Mouse (Mus musculus) embryonic facial prominence, embryonic 13.5 days (tissue): ENCODE measurements around the gene Epha3. TPM values are rescaled to one million over a fixed set of nuclear protein-coding genes. Genes with fewer than 3 reads are reported as not detected.

Source experiments
- ATAC-seq: fragments of 200-750 bp; cut with Nextera tagmentation; 2 replicates; pipeline ENCODE4 v1.8.0; 2017; ENCODE audit warnings: low read depth; ENCODE audit not compliant: insufficient number of reproducible peaks, insufficient read depth, low FRiP score, low TSS enrichment
- H3K27ac ChIP-seq: fragments of 300-500 bp; sonication (generic); 2 replicates; pipeline ENCODE4 v1.5.1; 2015; ENCODE audit warnings: moderate library complexity, mild to moderate bottlenecking, inconsistent platforms
- H3K27me3 ChIP-seq: fragments of 300-500 bp; sonication (generic); 2 replicates; pipeline ENCODE4 v1.6.1; 2015; ENCODE audit warnings: mild to moderate bottlenecking, inconsistent platforms
- H3K36me3 ChIP-seq: fragments of 300-500 bp; sonication (generic); 2 replicates; pipeline ENCODE4 v1.6.1; 2015; ENCODE audit warnings: mild to moderate bottlenecking, inconsistent platforms
- H3K4me1 ChIP-seq: fragments of 300-500 bp; sonication (generic); 2 replicates; pipeline ENCODE4 v1.6.1; 2015; ENCODE audit warnings: inconsistent platforms
- H3K4me2 ChIP-seq: fragments of 300-500 bp; sonication (generic); 2 replicates; pipeline ENCODE4 v1.6.1; 2015; ENCODE audit warnings: moderate library complexity, mild to moderate bottlenecking, inconsistent platforms
- H3K4me3 ChIP-seq: fragments of 300-500 bp; sonication (generic); 2 replicates; pipeline ENCODE4 v1.5.1; 2015; ENCODE audit warnings: mild to moderate bottlenecking, inconsistent platforms
- H3K9ac ChIP-seq: fragments of 300-500 bp; sonication (generic); 2 replicates; pipeline ENCODE4 v1.6.1; 2015; ENCODE audit warnings: mild to moderate bottlenecking, inconsistent platforms
- H3K9me3 ChIP-seq: fragments of 300-500 bp; sonication (generic); 2 replicates; pipeline ENCODE4 v1.6.1; 2016; ENCODE audit warnings: inconsistent platforms
- WGBS: fragments of 180-500 bp; shearing (Covaris S2); methylation state at CpG from one replicate; pipeline ENCODE4 v1.1.7; 2015; ENCODE audit warnings: mixed read lengths; 5-methylcytosine and 5-hydroxymethylcytosine counted together
- polyA plus RNA-seq: library from polyadenylated mRNA; unstranded; fragments of >200 nt; fragmentation: Nextera tagmentation; extraction: Ambion mirVana; gene quantifications from 2 replicates; pipeline ENCODE4 v1.2.1, GENCODE M21; 2015

Epha3 gene
- polyA plus RNA-seq, 1 experiment from 2014 or later: 72.2 TPM

DNA sequence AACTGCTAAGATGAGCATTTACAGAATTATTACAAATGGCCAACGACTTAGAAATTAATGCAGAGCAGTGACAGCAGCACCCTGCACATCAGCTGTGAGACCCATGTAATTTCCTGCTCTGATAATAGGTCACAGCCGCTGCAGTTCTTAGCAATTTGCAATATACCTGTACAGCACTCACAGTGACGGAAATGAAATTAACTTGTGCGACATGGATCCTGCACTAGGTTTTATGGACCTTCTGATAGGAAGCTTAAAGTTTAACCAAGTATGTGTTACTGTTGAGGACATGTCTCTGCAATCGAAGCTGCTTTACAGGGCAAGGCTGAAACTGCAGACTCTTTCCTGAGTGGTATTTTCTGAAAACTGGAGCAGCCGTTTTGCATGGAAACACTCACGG, 80.4 kb downstream of the Epha3 start:
- WGBS: 71% methylated on average over 7 of the region's 7 CpGs
- ATAC-seq: no peak
- H3K9me3 ChIP-seq: no peaks in the 10 kb centered on the region
- H3K4me3 ChIP-seq: no peak overlapping the region
- H3K9ac ChIP-seq: no peak overlapping the region
- H3K27me3 ChIP-seq: no peaks in the 10 kb centered on the region
- no peak overlapping the region for H3K4me2 ChIP-seq
- no peaks in the 10 kb centered on the region for H3K4me1 ChIP-seq
- H3K36me3 ChIP-seq: no peaks in the 10 kb centered on the region
- H3K27ac ChIP-seq: no peak overlapping the region

DNA sequence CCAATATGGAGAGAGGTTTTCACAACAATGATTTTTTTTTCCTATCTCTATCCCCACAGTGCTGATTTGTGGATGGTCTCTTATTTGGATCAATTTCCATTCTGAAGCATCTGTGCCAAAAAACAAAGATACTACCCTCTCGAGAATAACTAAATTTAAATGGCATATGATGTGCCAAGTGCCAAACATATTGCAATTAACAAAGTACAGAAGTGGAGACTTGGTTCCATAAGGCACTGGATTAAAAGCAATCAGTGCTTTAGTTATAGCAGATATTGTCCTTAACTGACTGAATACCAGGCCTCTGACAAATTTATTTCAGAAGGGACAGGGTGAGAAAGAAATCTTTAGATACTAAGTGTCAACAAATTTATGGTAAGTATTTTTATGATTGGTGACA, 81.9 kb downstream of the Epha3 start:
- H3K9ac ChIP-seq: no peak overlapping the region
- H3K9me3 ChIP-seq: no peaks in the 10 kb centered on the region
- no peak overlapping the region for H3K27ac ChIP-seq
- no peak overlapping the region for H3K4me2 ChIP-seq
- ATAC-seq: no peak
- no peaks in the 10 kb centered on the region for H3K27me3 ChIP-seq
- no peaks in the 10 kb centered on the region for H3K4me1 ChIP-seq
- 60% methylated on average over 1 of the region's 1 CpGs for WGBS
- H3K36me3 ChIP-seq: no peaks in the 10 kb centered on the region
- no peak overlapping the region for H3K4me3 ChIP-seq

DNA sequence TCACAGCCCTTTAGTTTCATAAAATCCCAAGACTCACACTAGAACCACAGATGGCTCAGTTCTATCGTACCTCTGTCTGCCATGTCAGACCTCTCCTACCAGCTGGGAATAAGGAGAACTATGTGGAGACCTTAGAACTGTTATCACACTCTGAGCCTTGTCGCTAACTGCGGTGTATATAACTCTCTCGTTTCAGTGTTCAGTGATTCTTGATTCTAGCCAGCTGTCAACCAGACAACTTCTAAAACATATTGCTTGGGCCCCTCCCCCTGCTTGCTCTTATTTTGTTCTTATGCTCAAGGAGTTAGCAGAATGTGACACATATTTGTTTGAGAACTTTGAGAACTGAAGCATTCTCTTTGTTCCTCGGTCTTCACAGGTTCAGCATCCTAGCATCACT, 83.8 kb downstream of the Epha3 start:
- Histone ChIP-seq H3K4me1 (no peaks in the 10 kb centered on the region), H3K4me3 (no peak overlapping the region), H3K9me3 (no peaks in the 10 kb centered on the region), H3K4me2 (no peak overlapping the region), H3K9ac (no peak overlapping the region), H3K36me3 (no peaks in the 10 kb centered on the region), H3K27ac (no peak overlapping the region), H3K27me3 (no peaks in the 10 kb centered on the region)
- WGBS: 61% methylated on average over 5 of the region's 5 CpGs
- ATAC-seq: no peak

DNA sequence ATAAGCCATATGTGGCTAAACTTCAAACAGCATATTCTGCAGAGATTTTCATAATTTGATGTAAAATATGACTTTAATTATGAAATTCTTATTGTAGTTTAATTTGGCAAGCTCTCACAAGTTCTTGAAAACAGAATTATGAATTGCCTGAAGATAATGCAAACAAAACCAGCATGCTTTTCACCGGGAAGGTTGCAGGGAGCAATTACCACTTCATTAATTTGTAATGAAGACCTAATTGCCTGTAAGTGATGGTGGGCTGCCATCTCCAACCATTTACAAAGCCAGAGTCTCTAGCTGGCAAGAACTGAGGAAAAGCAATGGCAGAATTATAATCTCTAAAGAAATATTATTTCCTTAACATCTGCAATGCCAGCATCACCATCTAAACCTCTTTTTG, 86.2 kb downstream of the Epha3 start:
- Histone ChIP-seq H3K9me3 (no peaks in the 10 kb centered on the region), H3K27me3 (no peaks in the 10 kb centered on the region), H3K4me2 (no peak overlapping the region), H3K36me3 (no peaks in the 10 kb centered on the region), H3K9ac (no peak overlapping the region), H3K4me3 (no peak overlapping the region), H3K4me1 (no peaks in the 10 kb centered on the region), H3K27ac (no peak overlapping the region)
- no peak for ATAC-seq
- WGBS: 31% methylated on average over 1 of the region's 1 CpGs

DNA sequence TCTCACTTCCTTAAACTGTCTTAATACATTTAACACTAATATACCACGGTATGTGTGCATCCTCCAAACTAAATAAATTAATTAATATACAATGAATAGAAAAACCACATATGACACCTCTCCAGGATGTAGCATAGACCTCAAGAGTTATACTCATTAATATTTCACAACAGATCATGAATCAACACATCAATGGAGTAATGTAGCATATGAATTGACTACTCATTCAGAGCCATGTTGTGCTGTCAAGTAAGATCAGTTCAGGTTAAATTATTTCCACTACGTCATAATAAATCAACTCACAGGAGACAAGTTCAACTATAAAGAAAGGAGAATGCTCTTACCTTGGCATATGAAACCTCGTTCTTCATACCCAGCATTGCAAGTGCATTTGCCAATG, 91.4 kb downstream of the Epha3 start:
- WGBS: 93% methylated on average over 3 of the region's 3 CpGs
- Histone ChIP-seq H3K4me2 (no peak overlapping the region), H3K27me3 (no peaks in the 10 kb centered on the region), H3K9me3 (no peaks in the 10 kb centered on the region), H3K4me1 (no peaks in the 10 kb centered on the region), H3K4me3 (no peak overlapping the region), H3K36me3 (no peaks in the 10 kb centered on the region), H3K9ac (no peak overlapping the region), H3K27ac (no peak overlapping the region)
- no peak for ATAC-seq

DNA sequence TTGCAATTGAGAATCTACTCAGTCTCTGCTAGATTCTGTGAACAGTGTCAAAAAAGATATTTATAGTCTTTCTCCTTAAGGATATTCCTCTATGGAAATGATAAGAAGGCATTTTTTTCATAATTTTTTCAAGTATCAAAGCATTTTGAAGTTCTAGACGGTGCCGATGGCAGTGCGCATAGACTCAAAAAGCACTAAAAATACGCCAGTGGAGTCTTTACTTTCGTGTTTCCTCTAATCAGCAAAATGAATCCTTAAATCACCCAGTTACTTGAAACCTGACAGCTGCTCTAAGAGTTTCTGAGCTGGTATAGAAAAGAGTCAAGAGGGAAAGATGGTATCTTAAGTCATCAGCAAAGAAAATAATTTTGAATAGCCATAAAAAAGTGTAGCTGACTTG, 96.4 kb downstream of the Epha3 start:
- no peaks in the 10 kb centered on the region for H3K4me1 ChIP-seq
- H3K9me3 ChIP-seq: no peaks in the 10 kb centered on the region
- no peak overlapping the region for H3K4me3 ChIP-seq
- 48% methylated on average over 5 of the region's 5 CpGs for WGBS
- H3K4me2 ChIP-seq: no peak overlapping the region
- no peaks in the 10 kb centered on the region for H3K36me3 ChIP-seq
- H3K27ac ChIP-seq: no peak overlapping the region
- no peaks in the 10 kb centered on the region for H3K27me3 ChIP-seq
- ATAC-seq: no peak
- no peak overlapping the region for H3K9ac ChIP-seq

DNA sequence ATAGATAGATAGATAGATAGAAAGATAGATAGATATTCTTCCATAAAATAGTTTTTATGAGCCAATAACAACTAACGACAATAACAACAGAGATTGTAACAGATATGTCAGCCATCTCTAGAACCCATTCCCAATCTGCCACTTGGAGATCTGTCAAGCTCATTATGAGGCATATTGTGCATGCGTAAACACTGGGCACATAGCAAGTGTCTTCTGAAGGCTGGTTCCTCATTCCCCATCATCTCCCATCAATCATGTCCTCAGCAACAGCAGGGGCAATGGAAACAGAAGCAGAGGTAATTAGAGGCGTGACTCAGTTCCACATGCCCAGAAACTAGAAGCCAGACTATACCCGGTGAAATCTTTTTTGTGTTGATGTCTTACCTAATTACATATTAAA, 102.8 kb downstream of the Epha3 start:
- ATAC-seq: no peak
- WGBS: 84% methylated on average over 4 of the region's 4 CpGs

DNA sequence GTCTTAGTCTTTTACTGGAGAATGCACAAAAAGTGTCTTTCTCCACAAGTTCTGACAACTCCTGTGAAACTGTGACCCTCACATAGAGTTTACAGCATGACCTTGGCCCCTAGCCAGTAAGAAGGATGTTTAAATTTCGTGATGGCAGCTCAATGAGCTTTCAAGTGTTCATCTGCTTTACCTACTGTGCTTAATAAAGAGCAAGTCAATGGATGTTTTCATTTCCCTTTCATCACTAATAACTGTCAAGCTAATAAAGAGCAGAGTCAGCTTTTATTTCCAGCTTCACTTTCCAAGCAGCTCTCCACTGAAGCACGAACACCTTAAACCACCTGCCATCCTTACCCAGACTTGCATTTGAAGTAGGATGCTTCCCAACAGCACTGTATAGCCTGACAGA, 103.9 kb downstream of the Epha3 start:
- H3K36me3 ChIP-seq: no peaks in the 10 kb centered on the region
- H3K4me3 ChIP-seq: no peak overlapping the region
- no peak overlapping the region for H3K27ac ChIP-seq
- no peak overlapping the region for H3K9ac ChIP-seq
- 44% methylated on average over 2 of the region's 2 CpGs for WGBS
- H3K9me3 ChIP-seq: no peaks in the 10 kb centered on the region
- ATAC-seq: no peak
- no peak overlapping the region for H3K4me2 ChIP-seq
- no peaks in the 10 kb centered on the region for H3K4me1 ChIP-seq
- H3K27me3 ChIP-seq: no peaks in the 10 kb centered on the region

More for the DNA sequence above, 102.8 kb downstream of the Epha3 start:
- no peak overlapping the region for H3K9ac ChIP-seq
- H3K27me3 ChIP-seq: no peaks in the 10 kb centered on the region
- H3K4me3 ChIP-seq: no peak overlapping the region
- H3K9me3 ChIP-seq: no peaks in the 10 kb centered on the region
- H3K4me1 ChIP-seq: no peaks in the 10 kb centered on the region
- H3K4me2 ChIP-seq: no peak overlapping the region
- no peak overlapping the region for H3K27ac ChIP-seq
- no peaks in the 10 kb centered on the region for H3K36me3 ChIP-seq

DNA sequence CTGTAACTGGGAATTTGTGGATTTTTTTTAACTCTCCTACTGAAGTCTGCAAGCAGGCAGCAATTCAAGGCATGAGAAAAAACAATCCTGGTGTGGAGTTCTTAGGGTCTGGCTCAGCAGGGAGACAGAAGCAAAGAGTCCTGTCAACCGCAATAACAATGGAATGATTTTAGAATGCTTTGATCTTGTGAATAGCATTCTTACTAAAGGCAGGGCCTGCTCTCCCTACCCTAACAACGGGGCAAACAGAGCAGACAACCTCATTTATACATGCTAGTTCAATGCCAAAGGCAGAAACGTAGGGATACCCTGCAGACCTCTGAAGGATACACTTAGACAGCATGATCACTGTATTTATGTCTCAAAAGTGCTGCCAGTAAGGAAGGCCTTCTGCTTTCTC, 110.9 kb downstream of the Epha3 start:
- H3K27me3 ChIP-seq: no peaks in the 10 kb centered on the region
- H3K36me3 ChIP-seq: no peaks in the 10 kb centered on the region
- H3K9me3 ChIP-seq: no peaks in the 10 kb centered on the region
- no peak overlapping the region for H3K4me3 ChIP-seq
- no peak overlapping the region for H3K4me2 ChIP-seq
- no peak overlapping the region for H3K27ac ChIP-seq
- no peaks in the 10 kb centered on the region for H3K4me1 ChIP-seq
- H3K9ac ChIP-seq: no peak overlapping the region
- ATAC-seq: no peak
- WGBS: 7% methylated on average over 3 of the region's 3 CpGs

DNA sequence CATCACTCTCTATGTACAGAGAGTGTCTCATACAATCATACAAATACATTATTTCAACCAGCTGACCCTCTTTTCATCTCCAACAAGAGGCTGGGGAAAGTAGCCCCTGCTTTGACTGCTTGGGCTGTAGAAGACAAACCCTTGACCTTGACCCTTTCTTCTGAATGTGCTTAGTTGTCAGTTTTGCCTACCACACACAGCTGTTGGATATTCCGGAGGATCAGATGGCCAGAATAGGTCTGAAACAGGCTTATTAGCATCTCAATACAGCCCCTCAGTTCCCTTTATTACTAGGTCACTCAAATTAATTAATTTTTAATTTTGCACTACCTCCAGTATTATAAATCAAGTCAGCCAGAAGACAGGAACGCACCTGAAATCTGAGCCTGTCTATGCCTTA, 116.2 kb downstream of the Epha3 start:
- 47% methylated on average over 2 of the region's 2 CpGs for WGBS
- Histone ChIP-seq H3K4me2 (no peak overlapping the region), H3K4me1 (no peaks in the 10 kb centered on the region), H3K9ac (no peak overlapping the region), H3K9me3 (no peaks in the 10 kb centered on the region), H3K27me3 (no peaks in the 10 kb centered on the region), H3K36me3 (no peaks in the 10 kb centered on the region), H3K4me3 (no peak overlapping the region), H3K27ac (no peak overlapping the region)
- ATAC-seq: no peak

DNA sequence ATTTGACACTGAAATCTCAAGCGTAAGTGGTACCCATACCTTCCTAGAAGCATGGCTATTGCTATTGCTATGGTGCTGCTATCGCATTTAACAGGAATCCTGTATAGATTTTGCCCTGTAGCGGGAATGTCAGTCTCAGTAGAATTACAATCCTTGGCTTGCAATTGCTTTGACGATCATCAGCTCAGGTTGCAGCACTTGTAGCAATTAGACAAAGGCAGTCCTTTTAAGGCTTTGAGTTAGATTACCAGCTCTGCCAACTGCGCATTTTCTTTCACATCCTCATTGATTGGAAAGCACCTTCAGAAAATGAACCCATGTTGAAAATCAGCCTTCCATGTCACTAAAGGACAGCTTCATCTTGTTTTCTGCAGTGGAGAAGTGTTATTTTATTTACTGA, 118.5 kb downstream of the Epha3 start:
- Histone ChIP-seq H3K27ac (no peak overlapping the region), H3K4me1 (no peaks in the 10 kb centered on the region), H3K9ac (no peak overlapping the region), H3K27me3 (no peaks in the 10 kb centered on the region), H3K4me2 (no peak overlapping the region), H3K36me3 (no peaks in the 10 kb centered on the region), H3K9me3 (no peaks in the 10 kb centered on the region), H3K4me3 (no peak overlapping the region)
- no peak for ATAC-seq
- 38% methylated on average over 5 of the region's 5 CpGs for WGBS

DNA sequence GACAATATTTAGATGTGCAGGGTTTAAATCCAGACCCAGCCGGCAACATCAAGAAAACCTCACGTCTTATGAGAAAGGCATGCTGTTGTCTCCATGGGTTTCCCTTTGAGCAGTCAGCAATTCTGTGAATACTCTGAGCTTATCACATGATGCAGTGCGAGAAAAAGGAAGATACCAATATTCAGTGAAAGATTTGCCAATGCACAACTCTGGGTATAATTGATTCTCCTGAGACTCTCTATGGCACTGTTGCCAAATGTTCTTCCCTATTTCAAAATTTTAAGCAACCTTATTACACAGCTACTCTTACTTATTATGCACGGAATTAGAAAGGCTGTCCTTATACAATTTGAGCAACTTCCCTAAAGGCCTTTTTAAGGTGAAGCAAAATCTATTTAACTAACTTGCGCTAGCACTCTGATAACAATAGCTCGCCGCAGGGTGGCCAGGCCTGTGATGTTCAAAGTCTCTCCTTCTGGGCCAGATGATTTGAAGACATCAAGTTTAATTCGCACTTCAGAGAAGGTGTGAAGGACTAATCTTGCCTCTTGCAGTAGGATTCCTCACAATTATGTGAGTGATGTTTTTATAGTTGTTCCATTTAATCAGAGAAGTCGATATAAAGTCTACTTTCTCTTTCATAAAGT, 120.6 kb downstream of the Epha3 start:
- Histone ChIP-seq H3K4me1 (no peaks in the 10 kb centered on the region), H3K36me3 (no peaks in the 10 kb centered on the region), H3K4me3 (no peak overlapping the region), H3K27ac (no peak overlapping the region), H3K27me3 (no peaks in the 10 kb centered on the region), H3K9me3 (no peaks in the 10 kb centered on the region), H3K9ac (no peak overlapping the region), H3K4me2 (no peak overlapping the region)
- WGBS: 76% methylated on average over 9 of the region's 9 CpGs
- no peak for ATAC-seq

DNA sequence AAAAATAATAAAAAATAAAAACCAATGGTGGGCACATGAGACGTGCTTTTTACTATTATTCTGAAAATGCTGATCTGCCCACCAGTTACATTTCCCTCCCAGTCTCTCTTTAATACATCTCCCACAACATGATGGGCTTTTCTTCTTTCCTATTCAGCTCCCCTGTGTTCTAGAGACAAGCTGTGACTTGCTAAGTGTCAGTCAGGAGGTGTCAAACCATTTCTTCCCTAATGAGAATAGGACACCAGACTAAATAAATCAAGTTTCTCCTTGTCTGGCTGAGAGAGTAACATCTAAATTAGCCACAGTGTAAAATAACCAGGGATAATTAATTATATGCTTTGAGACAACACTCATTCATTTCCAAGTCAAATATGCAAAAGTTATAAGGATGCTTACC, 144.7 kb downstream of the Epha3 start:
- Histone ChIP-seq H3K9me3 (no peaks in the 10 kb centered on the region), H3K27ac (no peak overlapping the region), H3K36me3 (no peaks in the 10 kb centered on the region), H3K4me1 (no peaks in the 10 kb centered on the region), H3K4me3 (no peak overlapping the region), H3K4me2 (no peak overlapping the region), H3K27me3 (no peaks in the 10 kb centered on the region), H3K9ac (no peak overlapping the region)
- ATAC-seq: no peak
- 65% methylated on average over 1 of the region's 1 CpGs for WGBS
